Mouse (Mus musculus): Measurements from ENCODE around the gene Mapk7. TPM values are rescaled to one million over a fixed set of nuclear protein-coding genes. Genes with fewer than 3 reads are reported as not detected.

The Mapk7 gene
- polyA plus RNA-seq, 2 experiments, result 55.9 to 98.7 TPM

DNA sequence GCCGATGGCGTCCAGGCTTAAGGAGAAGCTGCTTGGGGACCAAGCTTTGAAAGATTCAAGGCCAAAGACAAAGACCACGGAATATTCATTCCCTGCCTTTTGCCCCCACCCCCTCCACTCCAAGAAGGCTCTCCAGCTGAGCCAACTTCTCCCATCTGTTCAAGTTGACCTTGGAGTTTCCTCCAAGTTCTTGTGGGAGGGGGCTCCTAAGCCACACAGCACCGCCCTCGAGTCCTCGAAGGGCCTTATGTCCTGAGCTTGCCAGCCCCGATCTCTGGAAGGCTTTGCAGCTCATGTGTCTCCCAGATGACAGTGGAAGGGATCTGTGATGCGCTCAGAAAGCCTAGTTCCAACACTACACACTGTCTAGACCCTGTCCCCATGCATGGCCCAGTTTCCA, 46.9 kb downstream of the Mapk7 start:
- Histone ChIP-seq H3K4me2 (replicated peaks; ENCODE audit: low read depth, low read length, severe bottlenecking) (no peak overlapping the region), H3K4me3 (replicated peaks; ENCODE audit: low read length) (no peak overlapping the region), H3K36me3 (ENCODE audit: control insufficient read depth, insufficient read depth, low read length) (no peaks in the 10 kb centered on the region), H3K27ac (replicated peaks; ENCODE audit: low read depth, low read length) (no peak overlapping the region), H3K9me3 (ENCODE audit: control insufficient read depth, low read length) (no peaks in the 10 kb centered on the region), H3K4me1 (ENCODE audit: control insufficient read depth, insufficient read depth, low read length) (peaks cover 28% of the 10 kb centered on the region), H3K9ac (ENCODE audit: low read depth, low read length, severe bottlenecking) (no peak overlapping the region), H3K27me3 (ENCODE audit: control insufficient read depth, insufficient read depth, low read length) (no peaks in the 10 kb centered on the region)
- TF ChIP-seq POLR2A (IDR thresholded peaks at IDR 0.05; ENCODE audit: borderline replicate concordance, extremely low read depth, insufficient read depth, insufficient read length), result no peak
- no peak for ATAC-seq (ENCODE audit: low FRiP score, low read depth)
- WGBS, result 82% methylated on average over 8 of the region's 8 CpGs
- no peak for DNase-seq (ENCODE audit: low spot score)

DNA sequence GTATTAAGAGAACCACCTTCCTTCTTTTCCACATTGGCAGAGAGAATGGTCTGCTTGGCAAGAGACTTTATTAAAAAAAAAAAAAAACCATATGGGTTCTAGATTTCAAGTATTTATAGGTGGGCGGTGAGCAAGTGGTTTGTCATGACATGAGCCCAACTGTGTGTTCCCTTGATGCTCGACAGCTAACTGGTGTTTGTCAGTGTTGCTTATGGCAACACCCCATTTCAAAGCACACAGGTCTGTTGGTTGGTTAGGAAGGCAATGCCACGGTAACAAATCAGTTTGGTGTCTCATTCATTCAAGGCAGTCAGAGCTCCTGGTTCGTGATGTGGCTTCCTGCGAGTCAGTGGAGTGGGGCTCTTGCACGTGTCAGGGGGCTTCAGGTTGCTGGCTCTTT, 50.4 kb downstream of the Mapk7 start:
- ATAC-seq (ENCODE audit: low FRiP score, low read depth) (no peak), DNase-seq (ENCODE audit: low spot score) (no peak)
- no peaks in the 10 kb centered on the region for H3K36me3 ChIP-seq (ENCODE audit: control insufficient read depth, insufficient read depth, low read length)
- no peak for TF ChIP-seq POLR2A (IDR thresholded peaks at IDR 0.05; ENCODE audit: borderline replicate concordance, extremely low read depth, insufficient read depth, insufficient read length)
- H3K4me2 ChIP-seq (replicated peaks; ENCODE audit: low read depth, low read length, severe bottlenecking), result no peak overlapping the region
- H3K27ac ChIP-seq (replicated peaks; ENCODE audit: low read depth, low read length), result no peak overlapping the region
- H3K9ac ChIP-seq (ENCODE audit: low read depth, low read length, severe bottlenecking), result no peak overlapping the region
- H3K27me3 ChIP-seq (ENCODE audit: control insufficient read depth, insufficient read depth, low read length), result no peaks in the 10 kb centered on the region
- WGBS, result 91% methylated on average over 6 of the region's 6 CpGs
- H3K4me3 ChIP-seq (replicated peaks; ENCODE audit: low read length), result no peak overlapping the region
- H3K9me3 ChIP-seq (ENCODE audit: control insufficient read depth, low read length), result no peaks in the 10 kb centered on the region
- peaks cover 14% of the 10 kb centered on the region for H3K4me1 ChIP-seq (ENCODE audit: control insufficient read depth, insufficient read depth, low read length)

GRCm38 (mm10) chr11:61441670-61442069, 52.5 kb downstream of the Mapk7 start:
- Histone ChIP-seq H3K4me1 (ENCODE audit: control insufficient read depth, insufficient read depth, low read length) (no peaks in the 10 kb centered on the region), H3K4me3 (replicated peaks; ENCODE audit: low read length) (no peak overlapping the region), H3K36me3 (ENCODE audit: control insufficient read depth, insufficient read depth, low read length) (no peaks in the 10 kb centered on the region), H3K27me3 (ENCODE audit: control insufficient read depth, insufficient read depth, low read length) (no peaks in the 10 kb centered on the region), H3K9me3 (ENCODE audit: control insufficient read depth, low read length) (no peaks in the 10 kb centered on the region), H3K9ac (ENCODE audit: low read depth, low read length, severe bottlenecking) (no peak overlapping the region), H3K27ac (replicated peaks; ENCODE audit: low read depth, low read length) (no peak overlapping the region), H3K4me2 (replicated peaks; ENCODE audit: low read depth, low read length, severe bottlenecking) (no peak overlapping the region)
- ATAC-seq (ENCODE audit: low FRiP score, low read depth) (no peak), DNase-seq (ENCODE audit: low spot score) (no peak)
- WGBS, result 82% methylated on average over 7 of the region's 7 CpGs
- no peak for TF ChIP-seq POLR2A (IDR thresholded peaks at IDR 0.05; ENCODE audit: borderline replicate concordance, extremely low read depth, insufficient read depth, insufficient read length)

- no peak for TF ChIP-seq POLR2A (IDR thresholded peaks at IDR 0.05; ENCODE audit: borderline replicate concordance, extremely low read depth, insufficient read depth, insufficient read length)
- no peaks in the 10 kb centered on the region for H3K9me3 ChIP-seq (ENCODE audit: control insufficient read depth, low read length)
- ATAC-seq (ENCODE audit: low FRiP score, low read depth) (no peak), DNase-seq (ENCODE audit: low spot score) (no peak)
- no peaks in the 10 kb centered on the region for H3K36me3 ChIP-seq (ENCODE audit: control insufficient read depth, insufficient read depth, low read length)
- 93% methylated on average over 4 of the region's 4 CpGs for WGBS
- no peak overlapping the region for H3K27ac ChIP-seq (replicated peaks; ENCODE audit: low read depth, low read length)
- peaks cover 3% of the 10 kb centered on the region; the same call in 1 of the 2 replicates for H3K4me1 ChIP-seq (ENCODE audit: control insufficient read depth, insufficient read depth, low read length)
- H3K4me3 ChIP-seq (replicated peaks; ENCODE audit: low read length), result no peak overlapping the region
- no peaks in the 10 kb centered on the region for H3K27me3 ChIP-seq (ENCODE audit: control insufficient read depth, insufficient read depth, low read length)
- H3K9ac ChIP-seq (ENCODE audit: low read depth, low read length, severe bottlenecking), result no peak overlapping the region
- no peak overlapping the region for H3K4me2 ChIP-seq (replicated peaks; ENCODE audit: low read depth, low read length, severe bottlenecking)
Observed at GRCm38 (mm10) chr11:61440416-61440815, 53.8 kb downstream of the Mapk7 start.

GRCm38 (mm10) chr11:61439170-61439569, 55.0 kb downstream of the Mapk7 start:
- peaks cover 3% of the 10 kb centered on the region; the same call in 1 of the 2 replicates for H3K4me1 ChIP-seq (ENCODE audit: control insufficient read depth, insufficient read depth, low read length)
- DNase-seq (ENCODE audit: low spot score) (no peak), ATAC-seq (ENCODE audit: low FRiP score, low read depth) (no peak)
- H3K4me2 ChIP-seq (replicated peaks; ENCODE audit: low read depth, low read length, severe bottlenecking), result no peak overlapping the region
- 55% methylated on average over 3 of the region's 3 CpGs for WGBS
- TF ChIP-seq POLR2A (IDR thresholded peaks at IDR 0.05; ENCODE audit: borderline replicate concordance, extremely low read depth, insufficient read depth, insufficient read length), result no peak
- no peak overlapping the region for H3K9ac ChIP-seq (ENCODE audit: low read depth, low read length, severe bottlenecking)
- no peak overlapping the region for H3K4me3 ChIP-seq (replicated peaks; ENCODE audit: low read length)
- H3K27me3 ChIP-seq (ENCODE audit: control insufficient read depth, insufficient read depth, low read length), result no peaks in the 10 kb centered on the region
- H3K27ac ChIP-seq (replicated peaks; ENCODE audit: low read depth, low read length), result no peak overlapping the region
- H3K9me3 ChIP-seq (ENCODE audit: control insufficient read depth, low read length), result no peaks in the 10 kb centered on the region
- H3K36me3 ChIP-seq (ENCODE audit: control insufficient read depth, insufficient read depth, low read length), result no peaks in the 10 kb centered on the region

Other genes with a start within 250 kb of the Mapk7 start
- gene Aldh3a2, start 226.9 kb downstream of the Mapk7 start, polyA plus RNA-seq (2012; rRNA removed), result 33.2 and 35.5 TPM in 2 replicates
- 33.5 and 34.4 TPM in 2 replicates for gene Aldh3a2, start 226.9 kb downstream of the Mapk7 start, polyA plus RNA-seq (2014; fragmentation: Nextera tagmentation; extraction: Ambion mirVana)
- gene Slc47a2, start 151.5 kb downstream of the Mapk7 start, polyA plus RNA-seq (2012; rRNA removed), result 0.17 and 0.19 TPM in 2 replicates
- gene Slc47a2, start 151.5 kb downstream of the Mapk7 start, polyA plus RNA-seq (2014; fragmentation: Nextera tagmentation; extraction: Ambion mirVana), result 0.10 TPM in 1 of 2 replicates, not detected in the other
- gene Slc47a1, start 116.1 kb downstream of the Mapk7 start, polyA plus RNA-seq (2012; rRNA removed), result 0.82 and 0.91 TPM in 2 replicates
- 0.65 and 0.86 TPM in 2 replicates for gene Slc47a1, start 116.1 kb downstream of the Mapk7 start, polyA plus RNA-seq (2014; fragmentation: Nextera tagmentation; extraction: Ambion mirVana)
- 2.4 and 2.8 TPM in 2 replicates for gene Rnf112, start 40.3 kb downstream of the Mapk7 start, polyA plus RNA-seq (2012; rRNA removed)
- 0.21 and 0.26 TPM in 2 replicates for gene Rnf112, start 40.3 kb downstream of the Mapk7 start, polyA plus RNA-seq (2014; fragmentation: Nextera tagmentation; extraction: Ambion mirVana)
- 749 and 913 TPM in 2 replicates for gene Mfap4, start 9.0 kb downstream of the Mapk7 start, polyA plus RNA-seq (2012; rRNA removed)
- 474 and 516 TPM in 2 replicates for gene Mfap4, start 9.0 kb downstream of the Mapk7 start, polyA plus RNA-seq (2014; fragmentation: Nextera tagmentation; extraction: Ambion mirVana)
- 37.2 and 41.7 TPM in 2 replicates for gene B9d1, start 10.7 kb upstream of the Mapk7 start, polyA plus RNA-seq (2012; rRNA removed)
- gene B9d1, start 10.7 kb upstream of the Mapk7 start, polyA plus RNA-seq (2014; fragmentation: Nextera tagmentation; extraction: Ambion mirVana), result 28.2 and 35.5 TPM in 2 replicates
- gene Epn2, start 85.3 kb upstream of the Mapk7 start, polyA plus RNA-seq (2012; rRNA removed), result 35.1 and 40.6 TPM in 2 replicates
- gene Epn2, start 85.3 kb upstream of the Mapk7 start, polyA plus RNA-seq (2014; fragmentation: Nextera tagmentation; extraction: Ambion mirVana), result 31.1 and 39.8 TPM in 2 replicates
- gene Grap, start 158.9 kb upstream of the Mapk7 start, polyA plus RNA-seq (2012; rRNA removed), result 4.7 and 5.1 TPM in 2 replicates
- gene Grap, start 158.9 kb upstream of the Mapk7 start, polyA plus RNA-seq (2014; fragmentation: Nextera tagmentation; extraction: Ambion mirVana), result 4.9 and 5.6 TPM in 2 replicates
- gene Fam83g, start 189.7 kb upstream of the Mapk7 start, polyA plus RNA-seq (2012; rRNA removed), result 2.1 and 2.4 TPM in 2 replicates
- gene Fam83g, start 189.7 kb upstream of the Mapk7 start, polyA plus RNA-seq (2014; fragmentation: Nextera tagmentation; extraction: Ambion mirVana), result 2.8 TPM in 2 replicates
- 0.04 and 0.09 TPM in 2 replicates for gene Slc5a10, start 226.4 kb upstream of the Mapk7 start, polyA plus RNA-seq (2012; rRNA removed)
- gene Slc5a10, start 226.4 kb upstream of the Mapk7 start, polyA plus RNA-seq (2014; fragmentation: Nextera tagmentation; extraction: Ambion mirVana), result not detected in 2 replicates

All from limb, embryonic 14.5 days (tissue).